Mouse (Mus musculus): ENCODE data around the gene Cma1. TPM values are rescaled to one million over a fixed set of nuclear protein-coding genes. Genes with fewer than 3 reads are reported as not detected.
"Not testable (repeated sequence)": the region's sequence is repeated elsewhere in the genome, so short reads cannot be mapped to it uniquely, and the experiment has no call there.

Cma1 gene
- under 1 TPM in 1 of 2 experiments, not detected in 1; 0.69 TPM for total RNA-seq (2021)
- long read RNA-seq, experiment 1: 0 reads
- long read RNA-seq, experiment 2: 0 reads

DNA sequence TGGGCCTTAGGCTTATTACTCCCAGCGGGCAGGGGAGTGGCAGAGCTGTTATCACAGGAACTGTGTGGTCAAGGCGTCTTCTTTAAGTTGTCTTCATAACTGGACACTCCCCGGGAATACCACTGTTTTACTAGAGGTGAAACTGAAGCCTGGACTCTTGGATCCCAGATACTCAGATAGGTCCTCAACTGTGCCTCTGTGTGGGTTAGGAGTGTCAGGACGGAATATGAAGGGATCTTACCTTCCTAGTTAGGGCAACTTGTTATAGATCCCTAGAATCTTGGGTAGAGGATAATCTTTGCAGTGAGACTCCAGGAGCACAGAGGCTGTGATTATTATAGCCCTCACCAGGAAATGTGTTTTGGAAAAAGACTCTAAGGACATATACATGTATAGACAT lies at the start of gene Cma1:
Gene Cma1 (minus strand): TSS at position 101 of the 400 bp plus-strand sequence.
- DNase-seq (ENCODE audit: low spot score in 2 of 2): no peak
- no peak within 1 kb of the TSS for H3K4me3 ChIP-seq

GRCm38 (mm10) chr14:55987464-55987863 lies 43.0 kb upstream of the Cma1 start:
- not testable (repeated sequence) for H3K27ac ChIP-seq; DNase-seq (ENCODE audit: low spot score in 2 of 2); H3K4me3 ChIP-seq

More for the DNA sequence above, at the start of gene Cma1:
- H3K27ac ChIP-seq: no peak within 1 kb of the TSS
- no peak for TF ChIP-seq CTCF (conservative IDR thresholded peaks at IDR 0.05)

GRCm38 (mm10) chr14:55963900-55964299 lies 19.4 kb upstream of the Cma1 start:
- not testable (repeated sequence) for H3K27ac ChIP-seq; DNase-seq (ENCODE audit: low spot score in 2 of 2); H3K4me3 ChIP-seq
- peak; percentile 53 for TF ChIP-seq CTCF (conservative IDR thresholded peaks at IDR 0.05)

- no peak for TF ChIP-seq CTCF (conservative IDR thresholded peaks at IDR 0.05)
- Histone ChIP-seq H3K27ac (no peak overlapping the region), H3K4me3 (no peak overlapping the region)
- no peak for DNase-seq (ENCODE audit: low spot score in 2 of 2)
Observed at GRCm38 (mm10) chr14:55963263-55963662, 18.8 kb upstream of the Cma1 start.

- TF ChIP-seq CTCF (conservative IDR thresholded peaks at IDR 0.05): no peak
- no peak within 1 kb of the TSS for H3K4me3 ChIP-seq
- H3K27ac ChIP-seq: no peak within 1 kb of the TSS
- DNase-seq (ENCODE audit: low spot score in 2 of 2): no peak
Observed at GRCm38 (mm10) chr14:55950346-55951030, 6.0 kb upstream of the Cma1 start, which contains the start of gene Cma2. Cma2 (plus strand) TSS chr14:55950980.

DNA sequence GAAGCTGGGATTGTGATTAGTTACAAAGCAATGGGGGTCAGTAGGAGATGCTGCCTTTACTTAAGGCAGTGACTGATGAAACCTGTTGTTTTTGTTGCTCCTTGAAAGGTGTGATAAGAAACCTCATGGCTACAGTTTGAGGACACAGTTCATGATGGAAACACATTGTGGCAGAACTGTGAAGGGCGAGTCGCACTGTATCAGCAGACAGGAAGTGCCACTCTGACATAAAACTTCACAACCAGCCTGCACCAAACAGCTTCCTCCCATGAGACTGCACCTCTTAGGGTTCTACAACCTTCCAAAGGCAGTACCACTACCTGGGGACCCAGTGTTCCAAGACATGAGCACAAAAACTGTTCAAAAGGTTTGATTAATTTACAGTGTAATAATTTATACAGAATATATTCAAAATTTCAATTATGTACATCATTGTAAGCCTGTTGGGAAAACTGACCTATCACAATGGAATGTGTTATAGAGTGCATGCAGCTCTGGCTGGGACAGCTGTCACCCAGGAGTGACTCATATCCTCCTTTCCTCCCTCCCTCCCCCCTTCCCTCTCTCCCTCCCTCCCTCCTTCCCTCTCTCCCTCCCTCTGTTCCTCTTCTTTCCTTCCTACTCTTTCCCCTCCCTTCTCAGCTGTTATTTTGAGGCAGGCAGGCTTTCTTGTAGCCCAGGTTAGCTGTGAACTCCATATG lies 1.9 kb upstream of the Cma1 start:
- no peak overlapping the region for H3K27ac ChIP-seq
- no peak for TF ChIP-seq CTCF (conservative IDR thresholded peaks at IDR 0.05)
- DNase-seq (ENCODE audit: low spot score in 2 of 2): no peak
- no peak overlapping the region for H3K4me3 ChIP-seq

GRCm38 (mm10) chr14:55943601-55944000 lies 874 bp downstream of the Cma1 start:
- no peak overlapping the region for H3K27ac ChIP-seq
- no peak for DNase-seq (ENCODE audit: low spot score in 2 of 2)
- no peak overlapping the region for H3K4me3 ChIP-seq
- TF ChIP-seq CTCF (conservative IDR thresholded peaks at IDR 0.05): no peak

- DNase-seq (ENCODE audit: low spot score in 2 of 2): no peak
- TF ChIP-seq CTCF (conservative IDR thresholded peaks at IDR 0.05): peak; percentile 57
- no peak overlapping the region for H3K27ac ChIP-seq
Observed at GRCm38 (mm10) chr14:55940070-55940800, 4.2 kb downstream of the Cma1 start.

GRCm38 (mm10) chr14:55933586-55933985 lies 10.9 kb downstream of the Cma1 start:
- no peak for TF ChIP-seq CTCF (conservative IDR thresholded peaks at IDR 0.05)
- no peak for DNase-seq (ENCODE audit: low spot score in 2 of 2)
- Histone ChIP-seq H3K27ac (no peak overlapping the region), H3K4me3 (no peak overlapping the region)

More at GRCm38 (mm10) chr14:55940070-55940800, 4.2 kb downstream of the Cma1 start:
- no peak overlapping the region for H3K4me3 ChIP-seq

- no peak for DNase-seq (ENCODE audit: low spot score in 2 of 2)
- Histone ChIP-seq H3K27ac (no peak overlapping the region), H3K4me3 (no peak overlapping the region)
- TF ChIP-seq CTCF (conservative IDR thresholded peaks at IDR 0.05): no peak
Observed at GRCm38 (mm10) chr14:55929263-55929997, 15.0 kb downstream of the Cma1 start.

- TF ChIP-seq CTCF (conservative IDR thresholded peaks at IDR 0.05): no peak
- no peak overlapping the region for H3K4me3 ChIP-seq
- no peak for DNase-seq (ENCODE audit: low spot score in 2 of 2)
- no peak overlapping the region for H3K27ac ChIP-seq
Observed at GRCm38 (mm10) chr14:55926847-55927246, 17.6 kb downstream of the Cma1 start.

GRCm38 (mm10) chr14:55922475-55923232 lies 21.8 kb downstream of the Cma1 start:
- Histone ChIP-seq H3K4me3 (no peak overlapping the region), H3K27ac (no peak overlapping the region)
- no peak for DNase-seq (ENCODE audit: low spot score in 2 of 2)
- TF ChIP-seq CTCF (conservative IDR thresholded peaks at IDR 0.05): no peak
